ENCODE assay signal across 17 mouse cellular contexts in the genomic region with DNA sequence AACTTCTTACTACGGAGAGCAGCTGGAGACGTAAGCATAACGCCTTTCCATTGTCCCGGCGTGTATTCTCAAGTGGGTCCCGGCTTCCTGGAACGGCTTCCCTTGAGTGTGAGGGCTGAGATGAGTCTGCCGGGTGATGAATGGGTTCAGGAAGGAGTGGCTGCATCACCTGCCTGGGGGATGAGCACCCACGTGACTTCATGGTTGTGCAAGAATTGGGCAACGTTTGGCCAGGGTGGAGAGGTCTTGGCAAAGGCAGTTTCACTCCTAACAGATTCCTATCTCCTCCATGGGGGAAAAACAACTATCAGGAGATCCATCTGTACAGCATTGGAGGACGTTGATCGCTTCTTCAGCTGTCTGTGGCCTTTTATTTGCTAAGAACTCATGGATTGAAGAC. TPM values are rescaled to one million over a fixed set of nuclear protein-coding genes. Genes with fewer than 3 reads are reported as not detected.
DNase-seq lines count a peak whose midpoint lies in the region; TF ChIP-seq lines count a peak whose summit lies in the region.
"Had no signal": no experiment of that assay in that cellular context is flagged by ENCODE, and none has a peak within 500 bp of the region (broad histone marks: within the 10 kb centered on the region; RNA-seq: fewer than 3 reads in every experiment).

No protein-coding gene starts in this region.

- 33% methylated on average over 12 of the region's 12 CpGs for WGBS in lung, adult 2 months
- 89% methylated on average over 12 of the region's 12 CpGs for WGBS in embryonic facial prominence, embryonic 10.5 days

- DNase-seq in kidney, adult 11 months = peak; percentile 49
- DNase-seq in kidney, postnatal 4 days = no peak
- peak; percentile 63 for DNase-seq in adrenal gland, postnatal 10 days
- DNase-seq in lung, adult 2 months = peak; percentile 64
- no peak for DNase-seq in frontal cortex, postnatal 25 days (ENCODE audit: low spot score in 2 of 2)
- DNase-seq in spleen, postnatal 10 days (ENCODE audit: low spot score in 2 of 2) = no peak
- no peak for DNase-seq in embryonic facial prominence, embryonic 10.5 days (ENCODE audit: low spot score)
- DNase-seq: cerebellum, postnatal 25 days; gastrocnemius, postnatal 25 days; right cerebral cortex, postnatal 14 days had no signal

- H3K4me1 ChIP-seq in brown adipose tissue, adult 24 weeks (ENCODE audit: control insufficient read depth, insufficient read depth, insufficient read length, low read length) = peaks cover 54% of the 10 kb centered on the region
- H3K4me1 ChIP-seq in lung, adult 2 months (ENCODE audit: control insufficient read depth, insufficient read depth, low read length) = peaks cover 44% of the 10 kb centered on the region
- no peaks in the 10 kb centered on the region for H3K4me1 ChIP-seq in embryonic facial prominence, embryonic 10.5 days
- H3K4me1 ChIP-seq: midbrain, embryonic 15.5 days had no signal

- H3K36me3 ChIP-seq in embryonic facial prominence, embryonic 10.5 days (replicated peaks) = no peaks in the 10 kb centered on the region
- H3K36me3 ChIP-seq: heart, embryonic 15.5 days; limb, embryonic 13.5 days; midbrain, embryonic 15.5 days had no signal

- no peaks in the 10 kb centered on the region for H3K27me3 ChIP-seq in embryonic facial prominence, embryonic 10.5 days (replicated peaks; ENCODE audit: low read depth, poor library complexity, severe bottlenecking)
- H3K27me3 ChIP-seq: heart, embryonic 15.5 days; limb, embryonic 13.5 days; midbrain, embryonic 15.5 days had no signal

- TF ChIP-seq POLR2A in lung, adult 2 months (IDR thresholded peaks at IDR 0.05; ENCODE audit: borderline replicate concordance, extremely low read depth, low read depth, low read length) = 0 out of 2 replicates have a peak, but pooled peaks have one; percentile 8

- H3K4me3 ChIP-seq in brown adipose tissue, adult 24 weeks (ENCODE audit: insufficient read depth, low read depth, low read length) = no peak overlapping the region
- H3K4me3 ChIP-seq in lung, adult 2 months (replicated peaks; ENCODE audit: extremely low read depth, low read depth, low read length) = no peak overlapping the region
- no peak overlapping the region for H3K4me3 ChIP-seq in embryonic facial prominence, embryonic 10.5 days
- H3K4me3 ChIP-seq: erythroblast, embryonic 14.5 days; heart, embryonic 15.5 days; layer of hippocampus, adult 2 months; limb, embryonic 13.5 days; midbrain, embryonic 15.5 days had no signal

- H3K9me3 ChIP-seq in embryonic facial prominence, embryonic 10.5 days = no peaks in the 10 kb centered on the region
- H3K9me3 ChIP-seq: heart, embryonic 15.5 days; limb, embryonic 13.5 days; midbrain, embryonic 15.5 days had no signal

- peak overlapping the region; percentile 58 for H3K27ac ChIP-seq in brown adipose tissue, adult 24 weeks (replicated peaks; ENCODE audit: low read depth, low read length)
- H3K27ac ChIP-seq in embryonic facial prominence, embryonic 10.5 days (replicated peaks) = no peak overlapping the region
- H3K27ac ChIP-seq: heart, embryonic 15.5 days; layer of hippocampus, adult 2 months; limb, embryonic 13.5 days; midbrain, embryonic 15.5 days had no signal

- no peak for TF ChIP-seq CTCF in lung, adult 2 months (IDR thresholded peaks at IDR 0.05; ENCODE audit: insufficient read depth, low read length)

RNA-seq across cellular contexts. Expression of a gene that starts 23.0 kb away (rescaled TPM):
- 100 to 1,000 TPM; 178 to 213 TPM for total RNA-seq in adrenal gland, postnatal 10 days (2021)
- polyA plus RNA-seq in brown adipose tissue, adult 24 weeks (2012; ENCODE audit: insufficient read depth, insufficient read length, missing spikeins) = 196 and 238 TPM in 2 replicates
- polyA plus RNA-seq in lung, adult 2 months (2012; rRNA removed) = 777 and 943 TPM in 2 replicates
- 2.8 and 2.9 TPM in 2 replicates for polyA plus RNA-seq in embryonic facial prominence, embryonic 10.5 days (2016; fragmentation: Nextera tagmentation; extraction: Ambion mirVana)
- total RNA-seq: megakaryocyte progenitor cell, adult 5-6 weeks had no signal

Comparison
In these comparisons a context has a peak if more than half of its experiments do, and no peak if none do; other contexts are left out.
1. DNase-seq: peak in kidney, adult 11 months (single experiment), adrenal gland, postnatal 10 days (single experiment) and lung, adult 2 months (single experiment); none in kidney, postnatal 4 days (0 of 2), frontal cortex, postnatal 25 days (0 of 2), spleen, postnatal 10 days (0 of 2) and embryonic facial prominence, embryonic 10.5 days (single experiment).
2. RNA of a gene that starts 23.0 kb away (polyA plus RNA-seq): 777 to 943 TPM in lung, adult 2 months and 196 to 238 TPM in brown adipose tissue, adult 24 weeks; 2.8 to 2.9 TPM in embryonic facial prominence, embryonic 10.5 days; every median in the first group is over 10 times any median in the second.